Mouse (Mus musculus) heart, adult 2 months (tissue): Measurements from ENCODE around the gene Tff2.

Experiments
- CTCF ChIP-seq: fragments of 200-600 bp; IDR thresholded peaks from 2 replicates; pipeline ENCODE4 v1.8.1; 2022; ENCODE audit warnings: antibody characterized with exemption, mild to moderate bottlenecking, moderate library complexity
- EP300 ChIP-seq: fragments of 200-500 bp; IDR thresholded peaks from 2 replicates; pipeline ENCODE4 v1.6.1; 2011; ENCODE audit warnings: low read depth, low read length, control low read depth; ENCODE audit not compliant: insufficient read depth
- POLR2A ChIP-seq: fragments of 200-500 bp; IDR thresholded peaks from 2 replicates; pipeline ENCODE4 v1.6.1; 2011; ENCODE audit warnings: mild to moderate bottlenecking, low read depth, low read length, control low read depth; ENCODE audit not compliant: insufficient read depth

DNA sequence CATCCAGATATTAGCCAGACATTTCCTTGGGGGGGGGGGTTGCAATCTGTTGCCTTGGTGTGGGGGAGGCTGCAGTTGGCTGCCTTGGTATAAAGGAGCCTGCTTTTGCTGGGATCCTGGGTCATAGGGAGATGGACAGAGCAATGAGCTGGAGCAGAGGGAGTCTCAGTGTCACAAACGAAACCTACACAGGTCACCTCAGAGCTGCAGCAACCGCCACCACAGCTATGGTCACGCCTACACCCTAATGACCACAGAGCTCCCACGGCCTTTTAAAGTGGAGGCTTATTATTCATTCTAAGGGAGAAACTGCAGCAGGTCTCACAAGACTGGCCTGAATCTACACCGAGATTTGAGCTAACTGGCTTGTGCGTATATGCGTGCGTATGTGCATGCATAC is 47.7 kb upstream of the Tff2 start:
- TF ChIP-seq CTCF (no peak), POLR2A (no peak), EP300 (no peak)
